Mouse (Mus musculus) E14TG2a.4 (cell line): ENCODE measurements around the gene Hoxb4.

Experiments
- CTCF ChIP-seq: conservative IDR thresholded peaks from 2 replicates; pipeline ENCODE4 v1.5.1; 2014; ENCODE audit warnings: low read length
- NANOG ChIP-seq: IDR thresholded peaks from 2 replicates; pipeline ENCODE4 v1.6.1; 2014; ENCODE audit warnings: borderline replicate concordance, low read length, mixed read lengths

DNA sequence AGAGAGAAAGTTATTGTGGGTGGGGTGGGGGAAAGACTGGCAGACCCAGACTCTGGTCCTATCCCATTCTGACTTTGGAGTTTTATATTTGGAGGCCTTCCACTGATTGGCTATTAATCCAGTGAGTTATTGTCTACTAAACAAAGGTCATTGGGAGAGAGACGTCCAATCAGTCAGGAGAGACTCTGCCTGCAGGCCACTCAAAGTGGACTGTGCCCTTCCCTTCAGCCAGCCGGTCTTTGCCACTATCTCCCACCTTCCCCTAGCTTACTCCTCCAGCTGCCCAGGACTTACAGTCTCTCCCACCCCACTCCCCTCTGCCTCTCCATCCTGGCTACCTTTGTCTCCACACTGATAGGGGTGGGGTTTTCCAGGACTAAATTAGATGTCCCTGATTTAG, 18.5 kb downstream of the Hoxb4 start:
- TF ChIP-seq CTCF (no peak), NANOG (no peak)
